8 mouse cellular contexts compared by ENCODE assay signal in genomic region chr17:64331898-64332769, GRCm38 (mm10). TPM values are rescaled to one million over a fixed set of nuclear protein-coding genes. Genes with fewer than 3 reads are reported as not detected.
DNase-seq lines count a peak whose midpoint lies in the region; ATAC-seq and TF ChIP-seq lines count a peak whose summit lies in the region.

TSS of gene Pja2 (minus strand) at chr17:64331916.

- H3K4me3 ChIP-seq in hindbrain, embryonic 13.5 days, result peak within 1 kb of the TSS; percentile 98

- peak within 1 kb of the TSS; percentile 100 for H3K9ac ChIP-seq in hindbrain, embryonic 13.5 days

- DNase-seq in Patski (ENCODE audit: low read depth, low spot score), result peak; percentile 98
- peak; percentile 100 for DNase-seq in cerebellum, postnatal 14 days
- peak; percentile 98 to 99 for DNase-seq in frontal cortex, postnatal 14 days (ENCODE audit: low spot score in 2 of 2)
- peak; percentile 98 to 99 for DNase-seq in layer of hippocampus, postnatal 25 days (ENCODE audit: extremely low spot score in 1 of 2, low spot score in 1 of 2)
- peak; percentile 99 for DNase-seq in lung, postnatal 25 days (ENCODE audit: low spot score)
- DNase-seq in retina, embryonic 14.5 days (ENCODE audit: low spot score), result peak; percentile 98
- peak; percentile 99 for DNase-seq in thymus, postnatal 4 days

- POLR2A ChIA-PET in Patski (lab: Charles Lee), result no interaction called here

- WGBS in hindbrain, embryonic 13.5 days, result under 1% methylated on average over 41 of the region's 60 CpGs

- no peaks in the 10 kb centered on the region for H3K36me3 ChIP-seq in hindbrain, embryonic 13.5 days

- H3K9me3 ChIP-seq in hindbrain, embryonic 13.5 days, result no peaks in the 10 kb centered on the region

- TF ChIP-seq CTCF in Patski (IDR thresholded peaks at IDR 0.05), result no peak

- peaks cover 16% of the 10 kb centered on the region for H3K4me1 ChIP-seq in hindbrain, embryonic 13.5 days (replicated peaks)

- peak within 1 kb of the TSS; percentile 73 for H3K4me2 ChIP-seq in hindbrain, embryonic 13.5 days

- no peaks in the 10 kb centered on the region for H3K27me3 ChIP-seq in Patski
- no peaks in the 10 kb centered on the region for H3K27me3 ChIP-seq in hindbrain, embryonic 13.5 days

- peak within 1 kb of the TSS; percentile 99 for H3K27ac ChIP-seq in hindbrain, embryonic 13.5 days

- CTCF ChIA-PET in Patski (lab: Charles Lee), result no interaction called here

- in situ Hi-C loops in Patski (cut with MboI; ENCODE audit: low pct_unique_long_range_greater_than_20kb), result no loop called here

- peak; percentile 99 for ATAC-seq in Patski
- peak; percentile 100 for ATAC-seq in hindbrain, embryonic 13.5 days (ENCODE audit: low FRiP score)

RNA-seq across cellular contexts. Expression of gene Pja2, which starts in this region (rescaled TPM):
- polyA plus RNA-seq in Patski (2021), result 88.4 TPM
- polyA plus RNA-seq in hindbrain, embryonic 13.5 days (2015; fragmentation: Nextera tagmentation; extraction: Ambion mirVana), result 152 and 155 TPM in 2 replicates
- 100 to 1,000 TPM; 442 to 457 TPM for total RNA-seq in layer of hippocampus, postnatal 25 days (2021)

Comparison
In these comparisons a context has a peak if more than half of its experiments do, and no peak if none do; other contexts are left out.
1. Peak in every context shown above with its lines: DNase-seq, ATAC-seq, H3K4me3 ChIP-seq and H3K27ac ChIP-seq.